Mouse (Mus musculus) stomach, embryonic 16.5 days (tissue): ENCODE measurements at regions not wholly inside any gene's neighbourhood (a gene's known extent, or its start where the extent isn't known, plus 50 kb on each side); places are given as distances from the start of the nearest gene placed in this dataset.

Source experiments
- ATAC-seq: fragments of 200-750 bp; cut with Nextera tagmentation; 2 replicates; pipeline ENCODE4 v1.8.0; 2017; ENCODE audit warnings: moderate number of reproducible peaks, moderate TSS enrichment; ENCODE audit not compliant: insufficient read depth, low FRiP score
- H3K27ac ChIP-seq: fragments of 300-500 bp; sonication (generic); 2 replicates; pipeline ENCODE4 v1.5.1; 2014; ENCODE audit warnings: low read length
- H3K27me3 ChIP-seq: fragments of 300-500 bp; sonication (generic); 2 replicates; pipeline ENCODE4 v1.6.1; 2014; ENCODE audit warnings: low read length, control low read depth, mixed read lengths; ENCODE audit not compliant: control insufficient read depth, insufficient read depth
- H3K36me3 ChIP-seq: fragments of 300-500 bp; sonication (generic); 2 replicates; pipeline ENCODE4 v1.6.1; 2014; ENCODE audit warnings: low read length; ENCODE audit not compliant: control insufficient read depth, insufficient read depth
- H3K4me1 ChIP-seq: fragments of 300-500 bp; sonication (generic); 2 replicates; pipeline ENCODE4 v1.6.1; 2014; ENCODE audit warnings: low read length, control low read depth, mixed read lengths; ENCODE audit not compliant: control insufficient read depth, insufficient read depth
- H3K4me2 ChIP-seq: fragments of 300-500 bp; sonication (generic); 2 replicates; pipeline ENCODE4 v1.6.1; 2014; ENCODE audit warnings: low read depth, low read length, mixed read lengths
- H3K4me3 ChIP-seq: fragments of 300-500 bp; sonication (generic); replicated peaks from 2 replicates; pipeline ENCODE4 v1.5.1; 2014; ENCODE audit warnings: mild to moderate bottlenecking, low read length
- H3K9ac ChIP-seq: fragments of 300-500 bp; sonication (generic); 2 replicates; pipeline ENCODE4 v1.6.1; 2014; ENCODE audit warnings: low read length
- H3K9me3 ChIP-seq: fragments of 300-500 bp; sonication (generic); replicated peaks from 2 replicates; pipeline ENCODE4 v1.6.1; 2016; ENCODE audit warnings: low read length, control low read depth; ENCODE audit not compliant: control insufficient read depth
- WGBS: fragments of 180-500 bp; shearing (Covaris S2); extraction: QIAGEN DNeasy Blood & Tissue Kit; methylation state at CpG from one replicate; pipeline ENCODE4 v1.1.7; 2014; 5-methylcytosine and 5-hydroxymethylcytosine counted together

- no peaks in the 10 kb centered on the region for H3K4me1 ChIP-seq
- no peaks in the 10 kb centered on the region for H3K27me3 ChIP-seq
- ATAC-seq, result no peak
Observed at GRCm38 (mm10) chr2:45654693-45655092, 537.5 kb upstream of the Zeb2 start.

GRCm38 (mm10) chr2:45652977-45653376 lies 535.8 kb upstream of the Zeb2 start:
- Histone ChIP-seq H3K27me3 (no peaks in the 10 kb centered on the region), H3K36me3 (no peaks in the 10 kb centered on the region), H3K9ac (no peak overlapping the region), H3K4me3 (no peak overlapping the region), H3K4me1 (no peaks in the 10 kb centered on the region), H3K9me3 (no peaks in the 10 kb centered on the region), H3K27ac (no peak overlapping the region), H3K4me2 (no peak overlapping the region)
- no peak for ATAC-seq
- 79% methylated on average over 3 of the region's 3 CpGs for WGBS

More at GRCm38 (mm10) chr2:45654693-45655092, 537.5 kb upstream of the Zeb2 start:
- Histone ChIP-seq H3K4me3 (no peak overlapping the region), H3K4me2 (no peak overlapping the region), H3K9ac (no peak overlapping the region), H3K9me3 (0 out of 2 replicates have a peak, but pooled peaks cover 2% of the 10 kb centered on the region), H3K36me3 (no peaks in the 10 kb centered on the region), H3K27ac (no peak overlapping the region)

GRCm38 (mm10) chr2:45650271-45650985 lies 533.2 kb upstream of the Zeb2 start:
- no peak overlapping the region for H3K4me2 ChIP-seq
- no peak overlapping the region for H3K9ac ChIP-seq
- 78% methylated on average over 5 of the region's 5 CpGs for WGBS
- H3K27ac ChIP-seq, result no peak overlapping the region
- H3K4me3 ChIP-seq, result no peak overlapping the region
- H3K27me3 ChIP-seq, result no peaks in the 10 kb centered on the region
- no peaks in the 10 kb centered on the region for H3K4me1 ChIP-seq
- no peak for ATAC-seq
- H3K36me3 ChIP-seq, result no peaks in the 10 kb centered on the region
- no peaks in the 10 kb centered on the region for H3K9me3 ChIP-seq

GRCm38 (mm10) chr2:45647846-45648245 lies 530.7 kb upstream of the Zeb2 start:
- H3K9ac ChIP-seq, result no peak overlapping the region
- H3K27ac ChIP-seq, result no peak overlapping the region
- no peaks in the 10 kb centered on the region for H3K9me3 ChIP-seq
- no peak overlapping the region for H3K4me3 ChIP-seq
- no peaks in the 10 kb centered on the region for H3K36me3 ChIP-seq
- H3K27me3 ChIP-seq, result no peaks in the 10 kb centered on the region
- no peaks in the 10 kb centered on the region for H3K4me1 ChIP-seq
- no peak overlapping the region for H3K4me2 ChIP-seq
- WGBS, result 87% methylated on average over 3 of the region's 3 CpGs
- no peak for ATAC-seq

GRCm38 (mm10) chr2:45630081-45630480 lies 512.9 kb upstream of the Zeb2 start:
- H3K36me3 ChIP-seq, result no peaks in the 10 kb centered on the region
- ATAC-seq, result no peak
- H3K4me3 ChIP-seq, result no peak overlapping the region
- WGBS, result 69% methylated on average over 7 of the region's 7 CpGs
- H3K4me1 ChIP-seq, result no peaks in the 10 kb centered on the region
- no peak overlapping the region for H3K27ac ChIP-seq
- H3K9ac ChIP-seq, result no peak overlapping the region
- no peak overlapping the region for H3K4me2 ChIP-seq
- no peaks in the 10 kb centered on the region for H3K9me3 ChIP-seq
- no peaks in the 10 kb centered on the region for H3K27me3 ChIP-seq

- no peaks in the 10 kb centered on the region for H3K4me1 ChIP-seq
- no peak overlapping the region for H3K27ac ChIP-seq
- WGBS, result 68% methylated on average over 3 of the region's 3 CpGs
- H3K36me3 ChIP-seq, result no peaks in the 10 kb centered on the region
- ATAC-seq, result no peak
- H3K9me3 ChIP-seq, result no peaks in the 10 kb centered on the region
- H3K4me3 ChIP-seq, result no peak overlapping the region
- no peaks in the 10 kb centered on the region for H3K27me3 ChIP-seq
- no peak overlapping the region for H3K4me2 ChIP-seq
- H3K9ac ChIP-seq, result no peak overlapping the region
Observed at GRCm38 (mm10) chr2:45629616-45630015, 512.4 kb upstream of the Zeb2 start.

- 63% methylated on average over 3 of the region's 3 CpGs for WGBS
- Histone ChIP-seq H3K4me1 (no peaks in the 10 kb centered on the region), H3K36me3 (no peaks in the 10 kb centered on the region), H3K9me3 (no peaks in the 10 kb centered on the region), H3K9ac (no peak overlapping the region), H3K4me2 (no peak overlapping the region), H3K4me3 (no peak overlapping the region), H3K27me3 (no peaks in the 10 kb centered on the region), H3K27ac (no peak overlapping the region)
- ATAC-seq, result no peak
Observed at GRCm38 (mm10) chr2:45623056-45623455, 505.9 kb upstream of the Zeb2 start.

- no peak overlapping the region for H3K9ac ChIP-seq
- H3K27ac ChIP-seq, result no peak overlapping the region
- ATAC-seq, result no peak
- H3K4me3 ChIP-seq, result no peak overlapping the region
- no peak overlapping the region for H3K4me2 ChIP-seq
- H3K36me3 ChIP-seq, result no peaks in the 10 kb centered on the region
- H3K27me3 ChIP-seq, result no peaks in the 10 kb centered on the region
- WGBS, result 95% methylated on average over 1 of the region's 1 CpGs
- H3K4me1 ChIP-seq, result no peaks in the 10 kb centered on the region
- no peaks in the 10 kb centered on the region for H3K9me3 ChIP-seq
Observed at GRCm38 (mm10) chr2:45608926-45609325, 491.7 kb upstream of the Zeb2 start.

- ATAC-seq, result no peak
- no peak overlapping the region for H3K4me3 ChIP-seq
- H3K9ac ChIP-seq, result no peak overlapping the region
- H3K27ac ChIP-seq, result no peak overlapping the region
- H3K4me2 ChIP-seq, result no peak overlapping the region
- H3K27me3 ChIP-seq, result no peaks in the 10 kb centered on the region
- no peaks in the 10 kb centered on the region for H3K4me1 ChIP-seq
- no peaks in the 10 kb centered on the region for H3K9me3 ChIP-seq
- H3K36me3 ChIP-seq, result no peaks in the 10 kb centered on the region
Observed at GRCm38 (mm10) chr2:45607393-45607792, 490.2 kb upstream of the Zeb2 start.
